Mouse (Mus musculus): ENCODE results near the gene Trim69. TPM values are rescaled to one million over a fixed set of nuclear protein-coding genes. Genes with fewer than 3 reads are reported as not detected.

Trim69 gene
- polyA plus RNA-seq, 1 experiment from 2014 or later: not detected

DNA sequence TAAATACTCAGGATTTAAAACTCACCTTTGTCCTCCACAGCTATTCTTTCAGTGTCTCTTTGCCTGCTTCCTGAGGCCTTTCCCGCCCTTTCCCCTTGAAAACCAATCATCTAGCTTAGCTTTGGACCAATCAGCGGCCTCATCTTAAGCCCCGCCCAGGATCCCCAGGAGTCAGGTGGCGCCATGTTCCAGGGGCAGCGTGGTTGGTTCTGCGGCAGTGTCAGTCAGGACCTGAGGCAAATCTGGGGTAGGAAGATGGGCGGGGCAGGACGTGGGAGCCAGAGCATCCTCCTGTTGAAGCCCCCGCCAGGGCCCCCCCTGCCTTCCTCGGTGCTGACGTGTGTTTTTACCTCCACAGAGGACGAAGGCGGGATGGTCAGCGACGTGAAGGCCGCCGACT is 25.6 kb downstream of the Trim69 start, which contains the start of the genes Patl2 and Terb2:
Patl2 (minus strand) TSS at position 84 of the 400 bp plus-strand sequence.
Terb2 (plus strand) TSS at position 167 of the 400 bp plus-strand sequence.
- WGBS (ENCODE audit: insufficient replicate concordance): 80% methylated on average over 17 of the region's 17 CpGs
- Histone ChIP-seq H3K9me3 (ENCODE audit: low read length) (no peaks in the 10 kb centered on the region), H3K4me1 (ENCODE audit: insufficient read depth) (no peaks in the 10 kb centered on the region), H3K36me3 (replicated peaks; ENCODE audit: insufficient read depth, low read length) (no peaks in the 10 kb centered on the region), H3K4me3 (ENCODE audit: low read depth, low read length) (no peak within 1 kb of the TSS), H3K27me3 (ENCODE audit: insufficient read depth, low read length) (no peaks in the 10 kb centered on the region), H3K9ac (replicated peaks) (no peak within 1 kb of the TSS), H3K4me2 (ENCODE audit: low read depth, low read length) (no peak within 1 kb of the TSS), H3K27ac (ENCODE audit: low read depth) (no peak within 1 kb of the TSS)
- no peak for TF ChIP-seq EP300 (IDR thresholded peaks at IDR 0.05; ENCODE audit: low read depth)
- no peak for TF ChIP-seq CTCF (IDR thresholded peaks at IDR 0.05; ENCODE audit: low read depth)
- ATAC-seq (no peak), DNase-seq (no peak)

DNA sequence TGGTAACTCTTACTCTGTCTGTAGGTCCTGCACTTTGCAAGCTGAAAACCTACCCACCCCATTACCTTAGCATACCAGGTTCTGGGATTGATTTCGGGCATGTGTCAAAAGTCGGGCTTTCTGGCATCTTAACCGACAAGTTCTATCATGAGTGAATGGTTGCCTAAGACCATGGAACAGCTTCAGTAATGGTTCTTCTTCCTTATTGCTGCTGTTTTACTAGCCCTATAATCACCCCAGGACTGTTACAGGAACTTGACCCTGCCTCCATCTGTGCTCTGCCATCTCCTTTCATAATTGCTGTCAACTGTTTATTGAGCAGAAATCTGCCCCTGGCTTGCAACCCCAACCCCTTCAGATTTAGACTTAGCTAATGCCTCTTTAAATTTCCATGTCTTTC is 26.3 kb downstream of the Trim69 start:
- 94% methylated on average over 3 of the region's 3 CpGs for whole genome bisulfite sequencing (ENCODE audit: insufficient replicate concordance)

DNA sequence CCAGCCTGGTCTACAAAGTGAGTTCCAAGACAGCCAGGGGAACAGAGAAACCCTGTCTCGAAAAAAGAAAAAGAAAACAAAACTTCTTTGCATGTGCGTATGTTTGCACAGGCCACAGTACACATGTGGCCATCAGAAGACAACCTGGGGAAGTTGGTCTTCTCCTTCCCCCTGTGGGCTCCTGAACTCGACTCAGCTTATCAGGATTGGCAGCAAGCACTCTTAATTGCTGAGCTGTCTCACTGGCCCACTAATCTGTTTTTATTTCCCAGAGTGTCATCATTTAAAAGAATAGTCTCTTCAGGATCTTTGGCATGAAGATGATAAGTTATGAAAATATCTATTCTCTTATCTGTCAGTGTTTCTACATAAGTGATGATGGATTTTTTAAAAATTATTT is 31.3 kb downstream of the Trim69 start:
- H3K4me1 ChIP-seq (ENCODE audit: insufficient read depth): no peaks in the 10 kb centered on the region
- H3K9me3 ChIP-seq (ENCODE audit: low read length): no peaks in the 10 kb centered on the region
- H3K9ac ChIP-seq (replicated peaks): no peak overlapping the region
- no peaks in the 10 kb centered on the region for H3K27me3 ChIP-seq (ENCODE audit: insufficient read depth, low read length)
- no peaks in the 10 kb centered on the region for H3K36me3 ChIP-seq (replicated peaks; ENCODE audit: insufficient read depth, low read length)
- 56% methylated on average over 3 of the region's 3 CpGs for WGBS (ENCODE audit: insufficient replicate concordance)
- no peak overlapping the region for H3K4me2 ChIP-seq (ENCODE audit: low read depth, low read length)
- TF ChIP-seq EP300 (IDR thresholded peaks at IDR 0.05; ENCODE audit: low read depth) (no peak), CTCF (IDR thresholded peaks at IDR 0.05; ENCODE audit: low read depth) (no peak)
- DNase-seq: no peak
- H3K27ac ChIP-seq (ENCODE audit: low read depth): no peak overlapping the region
- no peak overlapping the region for H3K4me3 ChIP-seq (ENCODE audit: low read depth, low read length)
- ATAC-seq: no peak

More for the DNA sequence above, 26.3 kb downstream of the Trim69 start:
- DNase-seq (no peak), ATAC-seq (no peak)
- no peaks in the 10 kb centered on the region for H3K9me3 ChIP-seq (ENCODE audit: low read length)
- no peaks in the 10 kb centered on the region for H3K4me1 ChIP-seq (ENCODE audit: insufficient read depth)
- no peaks in the 10 kb centered on the region for H3K27me3 ChIP-seq (ENCODE audit: insufficient read depth, low read length)
- H3K4me3 ChIP-seq (ENCODE audit: low read depth, low read length): no peak overlapping the region
- H3K4me2 ChIP-seq (ENCODE audit: low read depth, low read length): no peak overlapping the region
- no peak overlapping the region for H3K27ac ChIP-seq (ENCODE audit: low read depth)
- no peaks in the 10 kb centered on the region for H3K36me3 ChIP-seq (replicated peaks; ENCODE audit: insufficient read depth, low read length)
- no peak overlapping the region for H3K9ac ChIP-seq (replicated peaks)
- TF ChIP-seq EP300 (IDR thresholded peaks at IDR 0.05; ENCODE audit: low read depth) (no peak), CTCF (IDR thresholded peaks at IDR 0.05; ENCODE audit: low read depth) (no peak)

DNA sequence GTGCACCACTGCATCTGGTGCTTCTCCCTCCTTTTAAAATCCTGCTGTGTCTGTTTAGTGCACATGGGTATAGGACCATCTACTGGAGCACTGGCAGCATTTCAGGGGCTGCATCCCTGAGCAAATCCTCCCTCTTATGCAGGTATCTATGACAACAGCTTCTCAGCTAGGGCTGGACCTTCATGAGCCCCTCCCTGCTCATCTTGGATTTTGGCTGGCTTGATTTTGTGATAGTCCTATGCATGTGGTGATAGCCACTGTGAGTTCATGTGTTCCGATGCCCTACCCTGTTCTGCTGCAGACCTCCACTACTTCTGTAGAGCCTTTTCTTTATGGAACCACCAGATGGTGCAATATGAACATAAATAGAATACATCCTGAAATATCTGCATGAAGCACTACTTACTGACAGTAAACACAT is 34.0 kb downstream of the Trim69 start:
- H3K4me1 ChIP-seq (ENCODE audit: insufficient read depth): no peaks in the 10 kb centered on the region
- TF ChIP-seq EP300 (IDR thresholded peaks at IDR 0.05; ENCODE audit: low read depth): no peak
- peak; percentile 66 for TF ChIP-seq CTCF (IDR thresholded peaks at IDR 0.05; ENCODE audit: low read depth)
- WGBS (ENCODE audit: insufficient replicate concordance): 46% methylated on average over 1 of the region's 1 CpGs
- no peak overlapping the region for H3K4me2 ChIP-seq (ENCODE audit: low read depth, low read length)
- DNase-seq (no peak), ATAC-seq (peak; percentile 64)
- no peaks in the 10 kb centered on the region for H3K9me3 ChIP-seq (ENCODE audit: low read length)
- H3K9ac ChIP-seq (replicated peaks): no peak overlapping the region
- H3K4me3 ChIP-seq (ENCODE audit: low read depth, low read length): no peak overlapping the region
- no peaks in the 10 kb centered on the region for H3K27me3 ChIP-seq (ENCODE audit: insufficient read depth, low read length)
- H3K27ac ChIP-seq (ENCODE audit: low read depth): no peak overlapping the region
- H3K36me3 ChIP-seq (replicated peaks; ENCODE audit: insufficient read depth, low read length): no peaks in the 10 kb centered on the region

DNA sequence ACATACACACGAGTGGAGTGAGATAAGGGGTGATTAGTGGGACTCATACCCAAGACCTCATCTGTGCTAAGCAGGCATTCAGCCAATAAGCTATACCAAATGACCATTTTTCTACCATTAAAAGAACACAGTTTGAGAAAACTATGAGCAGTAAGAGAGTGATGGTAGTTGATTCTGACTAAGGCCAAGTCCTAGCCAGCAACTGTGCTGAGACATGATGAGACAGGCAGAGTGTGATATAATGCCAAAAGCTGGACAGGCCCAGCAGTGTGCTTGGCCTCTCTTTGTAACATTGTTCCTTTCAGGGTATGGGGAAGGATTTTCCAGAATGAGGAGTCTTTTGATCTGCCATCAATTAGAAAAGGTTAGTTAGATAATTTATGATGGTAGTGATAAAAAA is 41.0 kb downstream of the Trim69 start:
- Histone ChIP-seq H3K4me1 (ENCODE audit: insufficient read depth) (no peaks in the 10 kb centered on the region; the same call in 1 of the 2 replicates), H3K4me2 (ENCODE audit: low read depth, low read length) (no peak overlapping the region), H3K9ac (replicated peaks) (no peak overlapping the region), H3K27me3 (ENCODE audit: insufficient read depth, low read length) (no peaks in the 10 kb centered on the region), H3K4me3 (ENCODE audit: low read depth, low read length) (no peak overlapping the region), H3K27ac (ENCODE audit: low read depth) (no peak overlapping the region), H3K36me3 (replicated peaks; ENCODE audit: insufficient read depth, low read length) (no peaks in the 10 kb centered on the region), H3K9me3 (ENCODE audit: low read length) (no peaks in the 10 kb centered on the region)
- no peak for DNase-seq
- ATAC-seq: no peak
- TF ChIP-seq CTCF (IDR thresholded peaks at IDR 0.05; ENCODE audit: low read depth) (no peak), EP300 (IDR thresholded peaks at IDR 0.05; ENCODE audit: low read depth) (no peak)
- WGBS (ENCODE audit: insufficient replicate concordance): 38% methylated on average over 1 of the region's 1 CpGs

DNA sequence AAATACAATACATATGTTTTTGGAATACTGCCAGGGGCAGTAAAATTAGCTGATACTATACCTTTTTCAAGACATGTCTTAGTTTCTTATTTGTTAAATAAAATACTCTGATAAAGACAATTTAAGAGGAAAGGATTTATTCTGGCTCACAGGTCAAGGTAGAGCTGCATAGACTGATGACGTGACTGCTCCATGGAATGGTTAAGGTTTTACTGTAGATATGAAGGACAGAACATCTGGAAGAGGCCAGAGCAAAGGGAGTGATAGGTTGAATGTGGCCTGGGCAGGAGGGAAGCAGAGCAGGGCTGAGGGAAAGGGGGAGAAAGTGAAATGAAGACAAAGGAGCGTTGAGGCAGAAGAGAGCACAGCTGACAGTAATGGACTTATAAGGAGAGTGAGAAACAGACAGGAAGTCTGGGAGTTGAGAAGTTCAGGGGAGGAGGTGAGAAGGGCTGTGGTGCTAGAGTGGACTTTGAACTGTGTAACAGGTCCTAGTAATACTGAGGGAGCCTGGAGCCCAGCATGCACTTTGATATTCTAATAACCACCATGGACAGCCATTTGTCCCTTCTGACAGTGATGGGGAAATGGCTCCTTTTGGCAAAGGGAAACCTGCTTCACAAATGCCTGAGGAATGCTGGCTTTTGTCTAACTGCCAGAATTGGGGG is 46.1 kb downstream of the Trim69 start:
- Histone ChIP-seq H3K9ac (replicated peaks) (no peak overlapping the region), H3K36me3 (replicated peaks; ENCODE audit: insufficient read depth, low read length) (no peaks in the 10 kb centered on the region), H3K9me3 (ENCODE audit: low read length) (no peaks in the 10 kb centered on the region), H3K4me1 (ENCODE audit: insufficient read depth) (no peaks in the 10 kb centered on the region; the same call in 1 of the 2 replicates), H3K27ac (ENCODE audit: low read depth) (no peak overlapping the region), H3K27me3 (ENCODE audit: insufficient read depth, low read length) (no peaks in the 10 kb centered on the region), H3K4me2 (ENCODE audit: low read depth, low read length) (no peak overlapping the region), H3K4me3 (ENCODE audit: low read depth, low read length) (no peak overlapping the region)
- no peak for TF ChIP-seq CTCF (IDR thresholded peaks at IDR 0.05; ENCODE audit: low read depth)
- no peak for TF ChIP-seq EP300 (IDR thresholded peaks at IDR 0.05; ENCODE audit: low read depth)
- no peak for ATAC-seq
- 65% methylated on average over 2 of the region's 2 CpGs for WGBS (ENCODE audit: insufficient replicate concordance)
- DNase-seq: no peak
